ENCODE assay signal across 14 mouse cellular contexts in genomic region chr10:3271036-3271435, GRCm38 (mm10). TPM values are rescaled to one million over a fixed set of nuclear protein-coding genes. Genes with fewer than 3 reads are reported as not detected.
DNase-seq lines count a peak whose midpoint lies in the region; ATAC-seq lines count a peak whose summit lies in the region.
"Had no signal": no experiment of that assay in that cellular context is flagged by ENCODE, and none has a peak within 500 bp of the region (broad histone marks: within the 10 kb centered on the region; RNA-seq: fewer than 3 reads in every experiment).

No protein-coding gene starts in this region.

- 59% methylated on average over 3 of the region's 4 CpGs for WGBS in kidney, embryonic 14.5 days
- WGBS in liver, embryonic 13.5 days (ENCODE audit: insufficient replicate concordance) = 28% methylated on average over 3 of the region's 4 CpGs

- H3K9me3 ChIP-seq in kidney, embryonic 14.5 days (ENCODE audit: control insufficient read depth, low read length) = 0 out of 2 replicates have a peak, but pooled peaks cover 3% of the 10 kb centered on the region
- H3K9me3 ChIP-seq in liver, embryonic 13.5 days (replicated peaks) = no peaks in the 10 kb centered on the region
- H3K9me3 ChIP-seq: limb, embryonic 15.5 days had no signal

- no peak overlapping the region for H3K4me2 ChIP-seq in kidney, embryonic 14.5 days (replicated peaks; ENCODE audit: low read depth, low read length)
- H3K4me2 ChIP-seq in liver, embryonic 13.5 days = no peak overlapping the region
- H3K4me2 ChIP-seq: limb, embryonic 15.5 days had no signal

- DNase-seq in kidney, adult 11 months = peak; percentile 11
- no peak for DNase-seq in liver, embryonic 13.5 days
- DNase-seq in lung, postnatal 4 days = peak; percentile 55 to 72
- no peak for DNase-seq in frontal cortex, postnatal 14 days (ENCODE audit: low spot score in 2 of 2)
- no peak for DNase-seq in layer of hippocampus, adult 9-11 months
- no peak for DNase-seq in left cerebral cortex, postnatal 14 days (ENCODE audit: low spot score in 2 of 2)
- DNase-seq: cerebellum, adult 11 months; right cerebral cortex, adult 18-20 months had no signal

- H3K9ac ChIP-seq in kidney, embryonic 14.5 days (ENCODE audit: low read depth, low read length) = no peak overlapping the region
- H3K9ac ChIP-seq in liver, embryonic 13.5 days = no peak overlapping the region
- H3K9ac ChIP-seq: limb, embryonic 15.5 days had no signal

- intact Hi-C loops in left cerebral cortex, postnatal 14 days (cut with DNase I) = no loop called here

- no peaks in the 10 kb centered on the region for H3K4me1 ChIP-seq in kidney, embryonic 14.5 days (ENCODE audit: control insufficient read depth, insufficient read depth, low read length)
- H3K4me1 ChIP-seq in liver, embryonic 13.5 days (replicated peaks) = no peaks in the 10 kb centered on the region
- H3K4me1 ChIP-seq: limb, embryonic 15.5 days had no signal

- no peak for ATAC-seq in kidney, embryonic 14.5 days (ENCODE audit: low FRiP score, low TSS enrichment)
- peak; percentile 92 for ATAC-seq in granulocyte monocyte progenitor cell, adult 5-6 weeks (replicated peaks; ENCODE audit: poor library complexity, severe bottlenecking)
- peak; percentile 77 for ATAC-seq in liver, embryonic 13.5 days (ENCODE audit: low read depth)

- no peak overlapping the region for H3K4me3 ChIP-seq in kidney, embryonic 14.5 days (ENCODE audit: low read length)
- H3K4me3 ChIP-seq in liver, embryonic 13.5 days (replicated peaks) = no peak overlapping the region
- H3K4me3 ChIP-seq: limb, embryonic 15.5 days had no signal

- H3K36me3 ChIP-seq in kidney, embryonic 14.5 days (ENCODE audit: control insufficient read depth, insufficient read depth, low read length) = no peaks in the 10 kb centered on the region
- H3K36me3 ChIP-seq in liver, embryonic 13.5 days = no peaks in the 10 kb centered on the region
- H3K36me3 ChIP-seq: limb, embryonic 15.5 days had no signal

- H3K27me3 ChIP-seq in kidney, embryonic 14.5 days (ENCODE audit: control insufficient read depth, insufficient read depth, low read length) = no peaks in the 10 kb centered on the region
- no peaks in the 10 kb centered on the region for H3K27me3 ChIP-seq in liver, embryonic 13.5 days
- H3K27me3 ChIP-seq: limb, embryonic 15.5 days had no signal

- no peak overlapping the region for H3K27ac ChIP-seq in kidney, embryonic 14.5 days (ENCODE audit: low read depth, low read length)
- H3K27ac ChIP-seq in liver, embryonic 13.5 days = no peak overlapping the region
- H3K27ac ChIP-seq: limb, embryonic 15.5 days had no signal

RNA-seq across cellular contexts. Expression of gene H60c, which starts 3.5 kb away (rescaled TPM):
- polyA plus RNA-seq in kidney, embryonic 14.5 days (2014; fragmentation: Nextera tagmentation; extraction: Ambion mirVana) = not detected in 2 replicates
- not detected in 2 replicates for total RNA-seq in granulocyte monocyte progenitor cell, adult 5-6 weeks (2014; fragmentation: Nextera tagmentation)
- not detected in 2 replicates for total RNA-seq in granulocyte monocyte progenitor cell, adult 5-6 weeks (2017)
- polyA plus RNA-seq in liver, embryonic 13.5 days (2015; fragmentation: Nextera tagmentation; extraction: Ambion mirVana) = not detected in 2 replicates
- not detected for total RNA-seq in left cerebral cortex, postnatal 14 days (2021)
- polyA plus RNA-seq: embryonic facial prominence, embryonic 11.5 days; heart, embryonic 16.5 days; testis, adult 2 months had no signal

Comparison
In these comparisons a context has a peak if more than half of its experiments do, and no peak if none do; other contexts are left out.
1. DNase-seq: peak in kidney, adult 11 months (single experiment) and lung, postnatal 4 days (2 of 2); none in liver, embryonic 13.5 days (single experiment), frontal cortex, postnatal 14 days (0 of 2), layer of hippocampus, adult 9-11 months (single experiment) and left cerebral cortex, postnatal 14 days (0 of 2).